Mouse (Mus musculus): ENCODE data around the gene Als2cl.

GRCm38 (mm10) chr9:110920665-110921419 is 41.2 kb downstream of the Als2cl start:
- TF ChIP-seq CTCF (IDR thresholded peaks at IDR 0.05; ENCODE audit: low read depth, low read length), result no peak
- TF ChIP-seq GATA2 (IDR thresholded peaks at IDR 0.05; ENCODE audit: borderline replicate concordance, low read depth, low read length), result no peak
- no peak for TF ChIP-seq TAL1 (conservative IDR thresholded peaks at IDR 0.05; ENCODE audit: low read depth, low read length)
- TF ChIP-seq POLR2AphosphoS5 (IDR thresholded peaks at IDR 0.05; ENCODE audit: insufficient replicate concordance, low read depth, low read length), result no peak
- TF ChIP-seq GATA1 (IDR thresholded peaks at IDR 0.05; ENCODE audit: borderline replicate concordance, low read length), result no peak

Data from G1E (cell line).